8 mouse cellular contexts compared by ENCODE assay signal in genomic region chr7:35333692-35334526, GRCm38 (mm10). TPM values are rescaled to one million over a fixed set of nuclear protein-coding genes. Genes with fewer than 3 reads are reported as not detected.
DNase-seq lines count a peak whose midpoint lies in the region; ATAC-seq lines count a peak whose summit lies in the region.

Gene Rhpn2 (plus strand): TSS chr7:35334170.

- DNase-seq in B cell, adult 2 months = peak; percentile 99
- peak; percentile 99 for DNase-seq in brain, adult 2 months (ENCODE audit: low read depth, low spot score)
- DNase-seq in heart, embryonic 10.5 days (ENCODE audit: low spot score) = peak; percentile 100
- peak; percentile 99 for DNase-seq in liver
- peak; percentile 99 for DNase-seq in spleen, postnatal 4 days (ENCODE audit: low spot score in 2 of 2)

- H3K27ac ChIP-seq in heart, embryonic 10.5 days = peak within 1 kb of the TSS; percentile 83
- peak within 1 kb of the TSS; percentile 77 for H3K27ac ChIP-seq in kidney, embryonic 15.5 days

- peak within 1 kb of the TSS; percentile 99 for H3K4me2 ChIP-seq in kidney, embryonic 15.5 days

- WGBS in heart, embryonic 10.5 days = under 1% methylated on average over 49 of the region's 52 CpGs
- under 1% methylated on average over 48 of the region's 52 CpGs for WGBS in kidney, embryonic 15.5 days

- H3K36me3 ChIP-seq in heart, embryonic 10.5 days = no peaks in the 10 kb centered on the region
- no peaks in the 10 kb centered on the region for H3K36me3 ChIP-seq in kidney, embryonic 15.5 days

- H3K9ac ChIP-seq in kidney, embryonic 15.5 days = peak within 1 kb of the TSS; percentile 64

- H3K27me3 ChIP-seq in heart, embryonic 10.5 days (ENCODE audit: insufficient read depth, poor library complexity, severe bottlenecking) = peaks cover 35% of the 10 kb centered on the region
- H3K27me3 ChIP-seq in kidney, embryonic 15.5 days = peaks cover 18% of the 10 kb centered on the region; the same call in 1 of the 2 replicates

- ATAC-seq in erythroblast, adult 5-6 weeks (replicated peaks; ENCODE audit: low FRiP score, poor library complexity, severe bottlenecking) = peak; percentile 94
- peak; percentile 98 for ATAC-seq in kidney, embryonic 15.5 days (replicated peaks; ENCODE audit: low FRiP score)
- peak; percentile 94 for ATAC-seq in monocyte, adult 5-6 weeks (replicated peaks; ENCODE audit: insufficient number of reproducible peaks, low FRiP score, low TSS enrichment, poor library complexity, severe bottlenecking)

- H3K4me1 ChIP-seq in heart, embryonic 10.5 days = peaks cover 16% of the 10 kb centered on the region; the same call in 1 of the 2 replicates
- peaks cover 33% of the 10 kb centered on the region for H3K4me1 ChIP-seq in kidney, embryonic 15.5 days

- no peaks in the 10 kb centered on the region for H3K9me3 ChIP-seq in heart, embryonic 10.5 days
- H3K9me3 ChIP-seq in kidney, embryonic 15.5 days (replicated peaks) = no peaks in the 10 kb centered on the region

- peak within 1 kb of the TSS; percentile 86 for H3K4me3 ChIP-seq in heart, embryonic 10.5 days
- peak within 1 kb of the TSS; percentile 65 for H3K4me3 ChIP-seq in kidney, embryonic 15.5 days (replicated peaks)

RNA-seq across cellular contexts. Expression of gene Rhpn2, which starts in this region (rescaled TPM):
- total RNA-seq in erythroblast, adult 5-6 weeks (2015; ENCODE audit: low replicate concordance) = not detected in 2 replicates
- total RNA-seq in erythroblast, adult 5-6 weeks (2017; ENCODE audit: low replicate concordance) = not detected in 2 replicates
- 7.7 and 8.2 TPM in 2 replicates for polyA plus RNA-seq in heart, embryonic 10.5 days (2016; fragmentation: Nextera tagmentation; extraction: Ambion mirVana)
- polyA plus RNA-seq in kidney, embryonic 15.5 days (2015; fragmentation: Nextera tagmentation; extraction: Ambion mirVana) = 14.3 and 14.4 TPM in 2 replicates
- 0.85 TPM in 1 of 3 replicates, not detected in the others for total RNA-seq in monocyte, adult 5-6 weeks (2017)

Comparison
In these comparisons a context has a peak if more than half of its experiments do, and no peak if none do; other contexts are left out.
1. Peak in every context shown above with its lines: DNase-seq, ATAC-seq, H3K4me3 ChIP-seq and H3K27ac ChIP-seq.
2. Peak in ATAC-seq in erythroblast, adult 5-6 weeks; RNA of the gene not detected or under 1 TPM.
3. Peak in ATAC-seq in monocyte, adult 5-6 weeks; RNA of the gene not detected or under 1 TPM.